Mouse (Mus musculus) heart, embryonic 12.5 days (tissue): Measurements from ENCODE around the gene Pi16. TPM values are rescaled to one million over a fixed set of nuclear protein-coding genes. Genes with fewer than 3 reads are reported as not detected.
A peak's percentile ranks its signal among the peaks of the same experiment; 100 is the strongest.

Experiments
- ATAC-seq: fragments of 200-750 bp; cut with Nextera tagmentation; 2 replicates; pipeline ENCODE4 v1.8.0; 2017; ENCODE audit warnings: moderate TSS enrichment, moderate library complexity; ENCODE audit not compliant: insufficient number of reproducible peaks, low FRiP score
- H3K27ac ChIP-seq: fragments of 300-500 bp; sonication (generic); 2 replicates; pipeline ENCODE4 v1.5.1; 2016; ENCODE audit warnings: mild to moderate bottlenecking, moderate library complexity; ENCODE audit not compliant: poor library complexity, severe bottlenecking
- H3K27me3 ChIP-seq: fragments of 300-500 bp; sonication (generic); replicated peaks from 2 replicates; pipeline ENCODE4 v1.6.1; 2016; ENCODE audit warnings: mild to moderate bottlenecking, moderate library complexity
- H3K36me3 ChIP-seq: fragments of 300-500 bp; sonication (generic); 2 replicates; pipeline ENCODE4 v1.6.1; 2016; ENCODE audit warnings: mild to moderate bottlenecking, moderate library complexity
- H3K4me1 ChIP-seq: fragments of 300-500 bp; sonication (generic); replicated peaks from 2 replicates; pipeline ENCODE4 v1.6.1; 2016; ENCODE audit warnings: mild to moderate bottlenecking
- H3K4me2 ChIP-seq: fragments of 300-500 bp; sonication (generic); 2 replicates; pipeline ENCODE4 v1.6.1; 2016; ENCODE audit warnings: mild to moderate bottlenecking, moderate library complexity
- H3K4me3 ChIP-seq: fragments of 300-500 bp; sonication (generic); 2 replicates; pipeline ENCODE4 v1.5.1; 2016; ENCODE audit warnings: mild to moderate bottlenecking
- H3K9ac ChIP-seq: fragments of 300-500 bp; sonication (generic); 2 replicates; pipeline ENCODE4 v1.6.1; 2016; ENCODE audit warnings: mild to moderate bottlenecking, moderate library complexity
- H3K9me3 ChIP-seq: fragments of 300-500 bp; sonication (generic); replicated peaks from 2 replicates; pipeline ENCODE4 v1.6.1; 2016; ENCODE audit warnings: mild to moderate bottlenecking, moderate library complexity
- WGBS: fragments of 180-500 bp; shearing (Covaris S2); methylation state at CpG from one replicate; pipeline ENCODE4 v1.1.7; 2016; 5-methylcytosine and 5-hydroxymethylcytosine counted together
- polyA plus RNA-seq: library from polyadenylated mRNA; unstranded; fragments of >200 nt; fragmentation: Nextera tagmentation; extraction: Ambion mirVana; gene quantifications from 2 replicates; pipeline ENCODE4 v1.2.1, GENCODE M21; 2016

The Pi16 gene
- polyA plus RNA-seq, 1 experiment from 2014 or later = 4.0 TPM

GRCm38 (mm10) chr17:29361982-29362691, 44.7 kb downstream of the Pi16 start:
- Histone ChIP-seq H3K9ac (no peak overlapping the region), H3K4me3 (no peak overlapping the region)
- no peak for ATAC-seq

GRCm38 (mm10) chr17:29363109-29363508, 45.6 kb downstream of the Pi16 start:
- Histone ChIP-seq H3K36me3 (no peaks in the 10 kb centered on the region), H3K9me3 (no peaks in the 10 kb centered on the region), H3K27ac (no peak overlapping the region), H3K4me1 (peaks cover 6% of the 10 kb centered on the region), H3K4me2 (no peak overlapping the region), H3K27me3 (peaks cover 14% of the 10 kb centered on the region), H3K4me3 (no peak overlapping the region), H3K9ac (no peak overlapping the region)
- 85% methylated on average over 8 of the region's 8 CpGs for WGBS
- no peak for ATAC-seq

More at GRCm38 (mm10) chr17:29361982-29362691, 44.7 kb downstream of the Pi16 start:
- peaks cover 8% of the 10 kb centered on the region for H3K4me1 ChIP-seq
- H3K27me3 ChIP-seq = peaks cover 4% of the 10 kb centered on the region; the same call in 1 of the 2 replicates
- 41% methylated on average over 8 of the region's 8 CpGs for WGBS
- H3K9me3 ChIP-seq = no peaks in the 10 kb centered on the region
- H3K4me2 ChIP-seq = no peak overlapping the region
- H3K27ac ChIP-seq = no peak overlapping the region
- H3K36me3 ChIP-seq = no peaks in the 10 kb centered on the region

GRCm38 (mm10) chr17:29365105-29365621, 47.7 kb downstream of the Pi16 start:
- H3K27ac ChIP-seq = no peak overlapping the region
- H3K4me1 ChIP-seq = peaks cover 10% of the 10 kb centered on the region
- peaks cover 29% of the 10 kb centered on the region for H3K27me3 ChIP-seq
- no peak overlapping the region for H3K9ac ChIP-seq
- WGBS = 88% methylated on average over 13 of the region's 13 CpGs
- H3K4me2 ChIP-seq = no peak overlapping the region
- no peak for ATAC-seq
- H3K36me3 ChIP-seq = no peaks in the 10 kb centered on the region
- H3K4me3 ChIP-seq = no peak overlapping the region
- H3K9me3 ChIP-seq = no peaks in the 10 kb centered on the region

- Histone ChIP-seq H3K9ac (0 out of 2 replicates have a peak overlapping the region, but pooled peaks have one; percentile 13), H3K4me2 (no peak overlapping the region)
- ATAC-seq = no peak
These were observed 51.2 kb downstream of the Pi16 start for GRCm38 (mm10) chr17:29368726-29369125.

GRCm38 (mm10) chr17:29370984-29371723, 53.7 kb downstream of the Pi16 start:
- H3K27ac ChIP-seq = no peak overlapping the region
- H3K36me3 ChIP-seq = no peaks in the 10 kb centered on the region
- 5% methylated on average over 5 of the region's 5 CpGs for whole genome bisulfite sequencing
- 0 out of 2 replicates have a peak, but pooled peaks cover 4% of the 10 kb centered on the region for H3K4me1 ChIP-seq
- H3K9me3 ChIP-seq = no peaks in the 10 kb centered on the region
- H3K4me2 ChIP-seq = no peak overlapping the region
- H3K9ac ChIP-seq = no peak overlapping the region
- no peak; the same call in 1 of the 2 replicates for ATAC-seq
- peaks cover 29% of the 10 kb centered on the region for H3K27me3 ChIP-seq
- no peak overlapping the region for H3K4me3 ChIP-seq

More at GRCm38 (mm10) chr17:29368726-29369125, 51.2 kb downstream of the Pi16 start:
- Histone ChIP-seq H3K36me3 (no peaks in the 10 kb centered on the region), H3K27ac (no peak overlapping the region), H3K4me3 (no peak overlapping the region), H3K27me3 (peaks cover 29% of the 10 kb centered on the region), H3K4me1 (0 out of 2 replicates have a peak, but pooled peaks cover 4% of the 10 kb centered on the region), H3K9me3 (no peaks in the 10 kb centered on the region)
- 21% methylated on average over 7 of the region's 7 CpGs for WGBS

- Histone ChIP-seq H3K36me3 (no peaks in the 10 kb centered on the region), H3K4me1 (no peaks in the 10 kb centered on the region), H3K9me3 (no peaks in the 10 kb centered on the region), H3K4me3 (no peak overlapping the region), H3K4me2 (no peak overlapping the region), H3K27me3 (no peaks in the 10 kb centered on the region), H3K9ac (no peak overlapping the region), H3K27ac (no peak overlapping the region)
- no peak for ATAC-seq
- 77% methylated on average over 10 of the region's 10 CpGs for WGBS
These were observed 58.4 kb downstream of the Pi16 start for GRCm38 (mm10) chr17:29375871-29376270.

- 59% methylated on average over 8 of the region's 8 CpGs for WGBS
These were observed 60.6 kb downstream of the Pi16 start for GRCm38 (mm10) chr17:29378056-29378455.

More at GRCm38 (mm10) chr17:29378056-29378455, 60.6 kb downstream of the Pi16 start:
- Histone ChIP-seq H3K9ac (no peak overlapping the region), H3K4me3 (no peak overlapping the region), H3K9me3 (no peaks in the 10 kb centered on the region), H3K4me1 (no peaks in the 10 kb centered on the region), H3K27ac (no peak overlapping the region), H3K27me3 (no peaks in the 10 kb centered on the region), H3K4me2 (no peak overlapping the region), H3K36me3 (no peaks in the 10 kb centered on the region)
- no peak for ATAC-seq

Other genes with a start within 250 kb of the Pi16 start
- 43.2 and 45.3 TPM in 2 replicates for gene Cdkn1a, start 226.7 kb upstream of the Pi16 start, polyA plus RNA-seq
- 0.13 TPM in 1 of 2 replicates, not detected in the other for gene Rab44, start 203.5 kb upstream of the Pi16 start, polyA plus RNA-seq
- gene Cpne5, start 79.5 kb upstream of the Pi16 start, polyA plus RNA-seq = 20.4 and 24.1 TPM in 2 replicates
- 101 and 112 TPM in 2 replicates for gene Ppil1, start 53.5 kb upstream of the Pi16 start, polyA plus RNA-seq
- 80.0 and 87.6 TPM in 2 replicates for gene BC004004, start 48.9 kb upstream of the Pi16 start, polyA plus RNA-seq
- 317 and 330 TPM in 2 replicates for gene Mtch1, start 30.3 kb downstream of the Pi16 start, polyA plus RNA-seq
- 2.0 and 2.1 TPM in 2 replicates for gene Fgd2, start 43.2 kb downstream of the Pi16 start, polyA plus RNA-seq
- 25.1 and 27.0 TPM in 2 replicates for gene Pim1, start 173.1 kb downstream of the Pi16 start, polyA plus RNA-seq
- gene Gm17657, start 232.0 kb downstream of the Pi16 start, polyA plus RNA-seq = not detected in 2 replicates
- 13.8 and 14.9 TPM in 2 replicates for gene Tbc1d22b, start 232.1 kb downstream of the Pi16 start, polyA plus RNA-seq
- gene Tmem217, start 234.7 kb downstream of the Pi16 start, polyA plus RNA-seq = 0.80 and 1.0 TPM in 2 replicates